Mouse (Mus musculus) hindbrain, embryonic 11.5 days (tissue): ENCODE measurements around the gene Hba-a2. TPM values are rescaled to one million over a fixed set of nuclear protein-coding genes. Genes with fewer than 3 reads are reported as not detected.
A peak's percentile ranks its signal among the peaks of the same experiment; 100 is the strongest.
"Not testable (repeated sequence)": the region's sequence is repeated elsewhere in the genome, so short reads cannot be mapped to it uniquely, and the experiment has no call there.

ENCODE experiments used
- ATAC-seq: fragments of 200-750 bp; cut with Nextera tagmentation; 2 replicates; pipeline ENCODE4 v1.8.0; 2017; ENCODE audit warnings: mild to moderate bottlenecking, moderate TSS enrichment, moderate library complexity; ENCODE audit not compliant: low FRiP score
- DNase-seq: peaks from one replicate; pipeline ENCODE4 v3.0.0-alpha.2; 2015; ENCODE audit warnings: low spot score
- H3K27ac ChIP-seq: fragments of 300-500 bp; sonication (generic); 2 replicates; pipeline ENCODE4 v1.5.1; 2014; ENCODE audit warnings: mild to moderate bottlenecking, low read depth, low read length
- H3K27me3 ChIP-seq: fragments of 300-500 bp; sonication (generic); 2 replicates; pipeline ENCODE4 v1.6.1; 2014; ENCODE audit warnings: mild to moderate bottlenecking, low read length, moderate library complexity, mixed read lengths; ENCODE audit not compliant: control insufficient read depth, insufficient read depth
- H3K36me3 ChIP-seq: fragments of 300-500 bp; sonication (generic); 2 replicates; pipeline ENCODE4 v1.6.1; 2014; ENCODE audit warnings: mild to moderate bottlenecking, low read length, moderate library complexity, mixed read lengths; ENCODE audit not compliant: control insufficient read depth, insufficient read depth
- H3K4me1 ChIP-seq: fragments of 300-500 bp; sonication (generic); replicated peaks from 2 replicates; pipeline ENCODE4 v1.6.1; 2014; ENCODE audit warnings: low read length, mixed read lengths; ENCODE audit not compliant: control insufficient read depth, insufficient read depth
- H3K4me2 ChIP-seq: fragments of 300-500 bp; sonication (generic); replicated peaks from 2 replicates; pipeline ENCODE4 v1.6.1; 2014; ENCODE audit warnings: mild to moderate bottlenecking, low read depth, low read length
- H3K4me3 ChIP-seq: fragments of 300-500 bp; sonication (generic); 2 replicates; pipeline ENCODE4 v1.5.1; 2014; ENCODE audit warnings: low read depth, low read length
- H3K9ac ChIP-seq: fragments of 300-500 bp; sonication (generic); 2 replicates; pipeline ENCODE4 v1.6.1; 2014; ENCODE audit warnings: low read depth, low read length
- H3K9me3 ChIP-seq: fragments of 300-500 bp; sonication (generic); 2 replicates; pipeline ENCODE4 v1.6.1; 2016; ENCODE audit warnings: low read length; ENCODE audit not compliant: control insufficient read depth
- WGBS: fragments of 180-500 bp; shearing (Covaris S2); extraction: QIAGEN DNeasy Blood & Tissue Kit; methylation state at CpG from one replicate; pipeline ENCODE4 v1.1.7; 2014; 5-methylcytosine and 5-hydroxymethylcytosine counted together
- polyA plus RNA-seq: library from polyadenylated mRNA; unstranded; fragments of >200 nt; fragmentation: Nextera tagmentation; extraction: Ambion mirVana; gene quantifications from 2 replicates; pipeline ENCODE4 v1.2.1, GENCODE M21; 2014

The Hba-a2 gene
- polyA plus RNA-seq, 1 experiment from 2014 or later: 5,453 TPM

DNA sequence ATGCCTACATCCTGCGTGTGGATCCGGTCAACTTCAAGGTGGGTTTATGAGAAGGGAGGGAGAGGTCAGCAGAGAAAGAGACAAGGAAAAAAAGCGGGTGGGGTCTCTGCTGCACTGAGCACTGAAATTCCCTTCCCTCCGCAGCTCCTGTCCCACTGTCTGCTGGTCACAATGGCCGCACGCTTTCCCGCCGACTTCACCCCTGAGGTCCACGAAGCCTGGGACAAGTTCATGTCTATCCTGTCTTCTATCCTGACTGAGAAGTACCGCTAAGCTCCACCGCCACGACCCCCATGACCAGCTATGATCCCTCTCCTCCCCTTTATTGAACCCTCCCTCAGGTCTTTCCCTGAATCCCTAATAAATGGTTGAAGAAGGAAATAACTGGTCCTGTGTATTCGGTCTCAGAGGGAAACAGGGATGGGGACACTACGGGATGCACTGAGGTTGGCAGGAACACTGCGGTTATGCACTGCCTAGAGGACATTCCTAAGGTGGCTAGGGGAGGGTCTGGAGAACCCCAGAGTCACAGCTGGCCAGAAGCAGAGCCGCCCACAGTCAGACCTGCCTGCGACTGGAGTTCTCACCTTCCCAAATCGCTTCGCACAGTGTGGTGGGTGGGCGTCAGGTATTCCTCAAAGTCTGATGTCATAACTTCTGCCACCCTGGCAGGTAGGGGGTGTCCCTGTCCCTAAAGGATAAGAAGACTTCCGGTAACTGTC lies 18.4 kb upstream of the Hba-a2 start:
- DNase-seq (no peak), ATAC-seq (0 out of 2 replicates have a peak, but pooled peaks have one; percentile 10)
- Histone ChIP-seq H3K27ac (no peak overlapping the region), H3K27me3 (no peaks in the 10 kb centered on the region), H3K9ac (no peak overlapping the region), H3K4me3 (no peak overlapping the region), H3K4me1 (no peaks in the 10 kb centered on the region), H3K9me3 (no peaks in the 10 kb centered on the region), H3K36me3 (no peaks in the 10 kb centered on the region), H3K4me2 (no peak overlapping the region)
- 68% methylated on average over 21 of the region's 21 CpGs for WGBS

DNA sequence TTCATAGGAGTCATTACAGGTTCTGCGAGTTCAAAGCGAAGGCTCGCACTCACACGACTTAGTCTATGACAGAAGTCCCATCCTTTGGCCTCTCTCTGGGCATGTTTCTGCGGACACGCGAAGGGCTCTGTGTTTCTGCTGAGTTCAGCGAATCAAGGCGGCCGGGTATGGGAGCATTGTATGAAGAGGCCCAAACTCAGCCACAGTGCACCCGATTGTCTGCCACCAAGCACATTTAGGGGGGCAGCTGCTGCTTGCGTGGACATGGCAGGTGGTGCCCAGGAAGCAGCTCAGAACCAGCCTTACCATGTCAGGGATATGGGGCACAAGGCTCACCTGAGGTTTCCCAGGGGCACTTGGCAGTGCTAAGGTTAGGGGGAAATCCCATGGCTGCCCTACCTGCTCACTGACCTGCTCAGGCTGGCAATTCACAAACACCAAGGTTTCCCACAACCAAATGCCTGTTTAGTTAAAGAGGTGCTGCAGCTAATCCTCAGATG lies 17.8 kb upstream of the Hba-a2 start:
- Histone ChIP-seq H3K27ac (no peak overlapping the region), H3K4me1 (no peaks in the 10 kb centered on the region), H3K4me3 (no peak overlapping the region), H3K27me3 (no peaks in the 10 kb centered on the region), H3K9me3 (no peaks in the 10 kb centered on the region), H3K4me2 (no peak overlapping the region), H3K36me3 (no peaks in the 10 kb centered on the region), H3K9ac (no peak overlapping the region)
- peak; percentile 38; the same call in 1 of the 2 replicates for ATAC-seq
- WGBS: 79% methylated on average over 12 of the region's 12 CpGs
- DNase-seq: no peak

DNA sequence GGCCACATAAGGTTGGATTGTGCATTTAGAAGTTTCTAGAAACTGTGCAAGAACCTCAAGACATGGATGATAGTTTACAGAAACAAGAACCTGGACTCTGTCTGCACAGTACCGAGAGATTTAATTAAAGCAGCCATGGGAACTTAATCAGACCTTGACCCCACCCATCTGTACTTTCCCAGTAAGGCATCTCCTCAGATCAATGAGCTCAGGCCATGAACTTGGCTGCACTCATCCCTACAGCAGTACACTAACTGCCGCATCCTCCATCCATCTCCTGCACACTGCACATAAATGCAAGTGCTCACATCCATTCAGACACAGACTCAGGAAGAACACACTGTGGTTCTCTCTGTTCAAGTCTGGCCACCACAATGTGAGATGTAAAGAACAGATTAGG lies 15.6 kb upstream of the Hba-a2 start:
- no peak overlapping the region for H3K27ac ChIP-seq
- 75% methylated on average over 2 of the region's 2 CpGs for WGBS
- no peaks in the 10 kb centered on the region for H3K9me3 ChIP-seq
- no peak overlapping the region for H3K9ac ChIP-seq
- no peaks in the 10 kb centered on the region for H3K36me3 ChIP-seq
- no peaks in the 10 kb centered on the region for H3K4me1 ChIP-seq
- no peaks in the 10 kb centered on the region for H3K27me3 ChIP-seq
- H3K4me2 ChIP-seq: no peak overlapping the region
- no peak overlapping the region for H3K4me3 ChIP-seq
- no peak for ATAC-seq
- no peak for DNase-seq

DNA sequence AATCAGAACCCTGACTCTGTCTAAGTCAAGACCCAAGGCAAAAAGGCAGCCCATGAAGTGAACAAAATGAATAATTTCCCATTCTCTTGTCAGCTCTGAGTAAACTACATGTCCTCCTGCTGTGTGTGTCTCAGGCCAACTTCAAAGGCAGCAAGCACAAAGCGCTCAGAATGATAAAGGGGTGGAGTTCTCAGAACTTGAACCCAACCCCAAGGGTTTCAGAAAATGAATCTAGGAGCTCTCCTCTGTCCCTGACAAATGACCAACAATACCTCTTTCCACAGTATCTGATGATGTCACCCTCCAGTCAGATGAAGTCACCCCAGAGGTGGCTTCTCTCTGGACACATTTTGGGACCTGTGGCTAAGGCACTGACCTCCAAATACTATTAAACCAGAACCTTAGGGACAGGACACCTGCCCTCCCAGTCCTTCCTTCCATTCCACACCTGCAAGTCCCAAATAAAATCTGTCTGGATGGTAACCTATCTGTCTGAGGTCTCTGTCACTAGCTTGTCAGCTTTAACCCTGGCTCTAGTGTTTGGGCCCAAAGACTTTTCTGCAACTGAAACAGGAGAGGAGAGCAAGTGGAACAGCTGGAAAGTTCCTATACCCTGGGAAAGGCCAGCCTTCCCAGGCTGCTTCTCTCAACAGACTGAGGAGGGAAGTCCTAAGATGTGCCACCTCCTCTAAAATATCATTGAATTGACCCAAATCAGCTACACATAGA lies 14.7 kb upstream of the Hba-a2 start:
- Histone ChIP-seq H3K4me2 (no peak overlapping the region), H3K9ac (no peak overlapping the region), H3K27me3 (no peaks in the 10 kb centered on the region), H3K27ac (no peak overlapping the region), H3K4me1 (no peaks in the 10 kb centered on the region), H3K36me3 (no peaks in the 10 kb centered on the region), H3K9me3 (no peaks in the 10 kb centered on the region), H3K4me3 (no peak overlapping the region)
- no peak for ATAC-seq
- 83% methylated on average over 1 of the region's 1 CpGs for WGBS
- DNase-seq: no peak

DNA sequence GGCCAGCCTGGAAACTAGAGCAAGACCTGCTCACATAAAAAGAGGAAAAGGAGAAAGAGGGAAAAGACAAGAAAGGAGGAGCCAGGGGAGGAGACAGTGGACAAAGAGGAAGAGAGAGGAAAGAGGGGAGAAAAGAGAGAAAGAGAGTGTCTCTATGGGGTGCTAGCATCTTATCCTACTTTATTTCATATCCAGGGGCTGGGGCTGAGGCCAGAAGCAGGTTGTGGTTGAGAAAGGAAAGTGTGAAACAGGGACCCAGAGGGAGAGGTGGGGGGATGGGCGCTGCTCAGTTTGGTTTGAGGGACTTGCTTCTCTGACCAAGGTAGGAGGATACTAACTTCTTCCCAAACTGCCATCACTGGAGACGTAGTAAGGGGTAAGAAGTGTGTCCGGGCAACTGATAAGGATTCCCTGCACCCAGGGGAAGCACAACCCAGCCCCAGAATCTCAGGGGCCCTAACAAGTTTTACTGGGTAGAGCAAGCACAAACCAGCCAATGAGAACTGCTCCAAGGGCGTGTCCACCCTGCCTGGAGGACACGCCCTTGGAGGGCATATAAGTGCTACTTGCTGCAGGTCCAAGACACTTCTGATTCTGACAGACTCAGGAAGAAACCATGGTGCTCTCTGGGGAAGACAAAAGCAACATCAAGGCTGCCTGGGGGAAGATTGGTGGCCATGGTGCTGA lies 13.1 kb upstream of the Hba-a2 start, which contains the start of gene Hba-a1:
Hba-a1 (plus strand) TSS at position 421 of the 687 bp plus-strand sequence.
- H3K4me2 ChIP-seq, DNase-seq, H3K27me3 ChIP-seq, ATAC-seq, H3K4me3 ChIP-seq, H3K36me3 ChIP-seq, H3K4me1 ChIP-seq, H3K9me3 ChIP-seq, H3K9ac ChIP-seq, H3K27ac ChIP-seq: not testable (repeated sequence)
- WGBS: 40% methylated on average over 1 of the region's 5 CpGs

DNA sequence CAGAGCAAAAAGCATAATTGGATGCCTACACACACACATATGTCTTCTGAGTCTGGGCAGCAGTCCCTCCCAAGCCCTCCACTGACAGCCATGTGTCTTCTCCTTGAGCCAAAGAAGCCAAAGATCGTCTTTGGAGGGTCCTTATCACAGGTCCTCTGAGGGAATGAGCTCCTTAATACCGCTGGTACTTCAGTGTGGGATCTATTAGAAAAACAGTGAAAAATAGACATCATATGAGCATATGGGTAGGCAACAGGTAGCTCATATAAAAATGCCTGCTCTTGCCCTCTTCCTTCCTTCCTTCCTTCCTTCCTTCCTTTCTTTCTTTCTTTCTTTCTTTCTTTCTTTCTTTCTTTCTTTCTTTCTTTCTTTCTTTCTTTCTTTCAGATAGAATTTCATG lies 11.7 kb upstream of the Hba-a2 start:
- not testable (repeated sequence) for H3K4me2 ChIP-seq, H3K27ac ChIP-seq, H3K9me3 ChIP-seq, H3K9ac ChIP-seq, ATAC-seq, H3K4me3 ChIP-seq, H3K4me1 ChIP-seq, H3K36me3 ChIP-seq, H3K27me3 ChIP-seq, DNase-seq
- 57% methylated on average over 2 of the region's 2 CpGs for WGBS

DNA sequence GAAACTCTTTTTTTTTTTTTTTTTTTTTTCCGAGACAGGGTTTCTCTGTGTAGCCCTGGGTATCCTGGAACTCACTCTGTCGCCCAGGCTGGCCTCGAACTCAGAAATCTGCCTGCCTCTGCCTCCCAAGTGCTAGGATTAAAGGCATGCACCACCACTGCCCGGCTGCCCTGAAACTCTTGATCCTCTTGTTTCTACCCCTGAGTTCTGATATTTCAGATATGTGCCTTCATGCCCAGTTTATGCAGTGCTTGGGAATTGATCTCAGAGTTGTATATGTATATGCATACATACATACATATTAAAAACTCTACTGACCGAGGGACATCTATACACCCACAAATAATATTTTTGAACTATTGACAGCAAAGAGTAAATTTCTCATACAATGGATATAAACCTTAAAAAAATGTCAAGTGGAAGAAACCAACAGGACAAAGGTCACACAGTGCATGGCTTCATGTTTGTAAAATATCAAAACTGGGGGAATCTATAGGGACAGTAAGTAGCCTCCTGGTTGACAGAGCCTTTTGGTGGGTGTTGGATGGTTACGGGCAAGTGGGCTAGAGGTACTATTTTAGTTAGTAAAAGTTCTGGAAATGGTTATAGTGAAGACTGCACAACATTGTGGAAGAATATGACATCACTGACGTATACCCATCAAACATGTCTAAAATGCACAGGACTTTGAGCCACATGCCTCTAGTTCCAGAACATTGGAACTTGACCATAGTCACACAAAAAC lies 11.1 kb upstream of the Hba-a2 start:
- no peak for DNase-seq
- Histone ChIP-seq H3K4me3 (no peak overlapping the region), H3K9ac (no peak overlapping the region), H3K4me2 (no peak overlapping the region), H3K27ac (no peak overlapping the region), H3K36me3 (no peaks in the 10 kb centered on the region), H3K4me1 (no peaks in the 10 kb centered on the region), H3K9me3 (no peaks in the 10 kb centered on the region), H3K27me3 (no peaks in the 10 kb centered on the region)
- WGBS: 87% methylated on average over 7 of the region's 7 CpGs
- ATAC-seq: no peak

DNA sequence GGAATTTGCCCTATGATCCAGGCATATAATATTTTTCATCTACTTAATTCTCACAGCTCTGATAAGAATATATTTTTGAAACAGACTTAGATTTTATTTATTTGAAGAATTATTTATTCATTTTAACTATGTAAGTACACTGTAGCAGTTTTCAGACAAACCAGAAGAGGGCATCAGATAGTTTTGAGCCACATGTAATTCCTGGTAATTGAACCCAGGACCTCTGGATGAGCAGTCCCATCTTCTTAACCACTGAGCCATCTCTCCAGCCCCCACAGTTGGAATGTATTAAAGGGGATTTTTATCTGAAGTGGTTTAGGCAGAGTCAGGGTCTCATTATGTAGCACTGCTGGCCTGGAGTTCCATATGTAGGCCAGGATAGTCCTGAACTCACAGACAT lies 10.4 kb upstream of the Hba-a2 start:
- not testable (repeated sequence) for H3K4me1 ChIP-seq, H3K9ac ChIP-seq, DNase-seq, H3K4me3 ChIP-seq, H3K36me3 ChIP-seq, H3K27me3 ChIP-seq, ATAC-seq, H3K9me3 ChIP-seq, H3K27ac ChIP-seq, H3K4me2 ChIP-seq
